Mouse (Mus musculus): ENCODE data around the gene Arcn1.

Gene Arcn1

GRCm38 (mm10) chr9:44745371-44745770 is 22.3 kb downstream of the Arcn1 start:
- DNase-seq (ENCODE audit: low spot score), result no peak

GRCm38 (mm10) chr9:44740663-44741192 is 26.9 kb downstream of the Arcn1 start:
- DNase-seq (ENCODE audit: low spot score), result no peak

- peak; percentile 79 for DNase-seq (ENCODE audit: low spot score)
Observed at GRCm38 (mm10) chr9:44737240-44737949, 30.2 kb downstream of the Arcn1 start.

GRCm38 (mm10) chr9:44736301-44736700 is 31.3 kb downstream of the Arcn1 start:
- no peak for DNase-seq (ENCODE audit: low spot score)

- no peak for DNase-seq (ENCODE audit: low spot score)
Observed at GRCm38 (mm10) chr9:44735886-44736285, 31.8 kb downstream of the Arcn1 start.

- DNase-seq (ENCODE audit: low spot score), result peak; percentile 80
Observed at GRCm38 (mm10) chr9:44734524-44735494, 32.8 kb downstream of the Arcn1 start, which contains the start of gene Phldb1. Gene Phldb1 (minus strand): TSS chr9:44735198.

GRCm38 (mm10) chr9:44733671-44734523 is 33.7 kb downstream of the Arcn1 start:
- peak; percentile 68 for DNase-seq (ENCODE audit: low spot score)

GRCm38 (mm10) chr9:44732921-44733530 is 34.6 kb downstream of the Arcn1 start:
- no peak for DNase-seq (ENCODE audit: low spot score)

- no peak for DNase-seq (ENCODE audit: low spot score)
Observed at GRCm38 (mm10) chr9:44732130-44732549, 35.5 kb downstream of the Arcn1 start.

GRCm38 (mm10) chr9:44727441-44727840 is 40.2 kb downstream of the Arcn1 start:
- no peak for DNase-seq (ENCODE audit: low spot score)

- no peak for DNase-seq (ENCODE audit: low spot score)
Observed at GRCm38 (mm10) chr9:44726431-44727146, 41.1 kb downstream of the Arcn1 start.

GRCm38 (mm10) chr9:44724665-44725064 is 43.0 kb downstream of the Arcn1 start:
- no peak for DNase-seq (ENCODE audit: low spot score)

- DNase-seq (ENCODE audit: low spot score), result peak; percentile 87
Observed at GRCm38 (mm10) chr9:44724223-44724622, 43.4 kb downstream of the Arcn1 start.

- no peak for DNase-seq (ENCODE audit: low spot score)
Observed at GRCm38 (mm10) chr9:44723521-44724041, 44.1 kb downstream of the Arcn1 start.

- peak; percentile 40 for DNase-seq (ENCODE audit: low spot score)
Observed at GRCm38 (mm10) chr9:44723008-44723407, 44.6 kb downstream of the Arcn1 start.

- no peak for DNase-seq (ENCODE audit: low spot score)
Observed at GRCm38 (mm10) chr9:44722575-44722974, 45.1 kb downstream of the Arcn1 start.

- DNase-seq (ENCODE audit: low spot score), result no peak
Observed at GRCm38 (mm10) chr9:44721877-44722186, 45.8 kb downstream of the Arcn1 start.

GRCm38 (mm10) chr9:44721154-44721876 is 46.3 kb downstream of the Arcn1 start:
- DNase-seq (ENCODE audit: low spot score), result peak; percentile 90

- DNase-seq (ENCODE audit: low spot score), result no peak
Observed at GRCm38 (mm10) chr9:44720358-44721153, 47.1 kb downstream of the Arcn1 start.
